Mouse (Mus musculus): Measurements from ENCODE around the gene Cd72. TPM values are rescaled to one million over a fixed set of nuclear protein-coding genes. Genes with fewer than 3 reads are reported as not detected.
A peak's percentile ranks its signal among the peaks of the same experiment; 100 is the strongest.

The Cd72 gene
- total RNA-seq, 2 experiments from 2014 or later = 7.7 to 9.1 TPM

GRCm38 (mm10) chr4:43407071-43407920 is 47.1 kb downstream of the Cd72 start:
- no peak for ATAC-seq (replicated peaks; ENCODE audit: poor library complexity, severe bottlenecking)

- peak; percentile 72 for ATAC-seq (replicated peaks; ENCODE audit: poor library complexity, severe bottlenecking)
These were observed 48.1 kb downstream of the Cd72 start for GRCm38 (mm10) chr4:43406162-43406971.

- no peak for ATAC-seq (replicated peaks; ENCODE audit: poor library complexity, severe bottlenecking)
These were observed 49.7 kb downstream of the Cd72 start for GRCm38 (mm10) chr4:43404697-43405096.

- ATAC-seq (replicated peaks; ENCODE audit: poor library complexity, severe bottlenecking) = no peak
These were observed 52.2 kb downstream of the Cd72 start for GRCm38 (mm10) chr4:43402212-43402611.

- no peak for ATAC-seq (replicated peaks; ENCODE audit: poor library complexity, severe bottlenecking)
These were observed 52.9 kb downstream of the Cd72 start for GRCm38 (mm10) chr4:43401486-43401885.

- no peak for ATAC-seq (replicated peaks; ENCODE audit: poor library complexity, severe bottlenecking)
These were observed 53.5 kb downstream of the Cd72 start for GRCm38 (mm10) chr4:43400976-43401375.

- no peak for ATAC-seq (replicated peaks; ENCODE audit: poor library complexity, severe bottlenecking)
These were observed 54.9 kb downstream of the Cd72 start for GRCm38 (mm10) chr4:43399391-43400131.

GRCm38 (mm10) chr4:43398829-43399331 is 55.5 kb downstream of the Cd72 start:
- no peak for ATAC-seq (replicated peaks; ENCODE audit: poor library complexity, severe bottlenecking)

- ATAC-seq (replicated peaks; ENCODE audit: poor library complexity, severe bottlenecking) = no peak
These were observed 56.4 kb downstream of the Cd72 start for GRCm38 (mm10) chr4:43398014-43398413.

Other genes with a start within 250 kb of the Cd72 start
- 0.21 TPM in 1 of 2 replicates, not detected in the other for gene Atp8b5, start 187.5 kb downstream of the Cd72 start, total RNA-seq (2014; fragmentation: Nextera tagmentation)
- gene Atp8b5, start 187.5 kb downstream of the Cd72 start, total RNA-seq (2017) = 0.05 TPM in 1 of 2 replicates, not detected in the other
- 1.3 and 2.9 TPM in 2 replicates for gene Rusc2, start 72.6 kb downstream of the Cd72 start, total RNA-seq (2014; fragmentation: Nextera tagmentation)
- 1.7 and 1.9 TPM in 2 replicates for gene Rusc2, start 72.6 kb downstream of the Cd72 start, total RNA-seq (2017)
- gene Fam166b, start 25.5 kb downstream of the Cd72 start, total RNA-seq (2014; fragmentation: Nextera tagmentation) = not detected in 2 replicates
- not detected in 2 replicates for gene Fam166b, start 25.5 kb downstream of the Cd72 start, total RNA-seq (2017)
- 6.9 and 24.2 TPM in 2 replicates for gene Tesk1, start 12.7 kb downstream of the Cd72 start, total RNA-seq (2014; fragmentation: Nextera tagmentation)
- 5.9 and 7.4 TPM in 2 replicates for gene Tesk1, start 12.7 kb downstream of the Cd72 start, total RNA-seq (2017)
- gene Sit1, start 29.1 kb upstream of the Cd72 start, total RNA-seq (2014; fragmentation: Nextera tagmentation) = not detected in 2 replicates
- gene Sit1, start 29.1 kb upstream of the Cd72 start, total RNA-seq (2017) = not detected in 2 replicates
- 28.2 and 44.7 TPM in 2 replicates for gene Ccdc107, start 38.3 kb upstream of the Cd72 start, total RNA-seq (2014; fragmentation: Nextera tagmentation)
- 48.0 and 56.1 TPM in 2 replicates for gene Ccdc107, start 38.3 kb upstream of the Cd72 start, total RNA-seq (2017)
- 52.0 and 55.5 TPM in 2 replicates for gene Arhgef39, start 45.1 kb upstream of the Cd72 start, total RNA-seq (2014; fragmentation: Nextera tagmentation)
- 63.7 and 81.2 TPM in 2 replicates for gene Arhgef39, start 45.1 kb upstream of the Cd72 start, total RNA-seq (2017)
- 11.6 and 16.9 TPM in 2 replicates for gene Car9, start 52.3 kb upstream of the Cd72 start, total RNA-seq (2014; fragmentation: Nextera tagmentation)
- gene Car9, start 52.3 kb upstream of the Cd72 start, total RNA-seq (2017) = 4.1 and 7.6 TPM in 2 replicates
- gene Tpm2, start 69.1 kb upstream of the Cd72 start, total RNA-seq (2014; fragmentation: Nextera tagmentation) = 1.6 and 3.8 TPM in 2 replicates
- 2.5 and 5.2 TPM in 2 replicates for gene Tpm2, start 69.1 kb upstream of the Cd72 start, total RNA-seq (2017)
- gene Creb3, start 107.7 kb upstream of the Cd72 start, total RNA-seq (2014; fragmentation: Nextera tagmentation) = 10.5 and 13.4 TPM in 2 replicates
- 24.9 and 25.7 TPM in 2 replicates for gene Creb3, start 107.7 kb upstream of the Cd72 start, total RNA-seq (2017)
- 167 and 198 TPM in 2 replicates for gene Tln1, start 108.1 kb upstream of the Cd72 start, total RNA-seq (2014; fragmentation: Nextera tagmentation)
- gene Tln1, start 108.1 kb upstream of the Cd72 start, total RNA-seq (2017) = 251 and 299 TPM in 2 replicates
- gene Rgp1, start 124.1 kb upstream of the Cd72 start, total RNA-seq (2014; fragmentation: Nextera tagmentation) = 28.1 and 30.8 TPM in 2 replicates
- gene Rgp1, start 124.1 kb upstream of the Cd72 start, total RNA-seq (2017) = 9.9 and 10.9 TPM in 2 replicates
- gene Gba2, start 124.2 kb upstream of the Cd72 start, total RNA-seq (2014; fragmentation: Nextera tagmentation) = 10.6 and 19.0 TPM in 2 replicates
- 7.8 and 8.4 TPM in 2 replicates for gene Gba2, start 124.2 kb upstream of the Cd72 start, total RNA-seq (2017)
- not detected in 2 replicates for gene Msmp, start 129.9 kb upstream of the Cd72 start, total RNA-seq (2014; fragmentation: Nextera tagmentation)
- gene Msmp, start 129.9 kb upstream of the Cd72 start, total RNA-seq (2017) = not detected in 2 replicates
- 0.64 TPM in 1 of 2 replicates, not detected in the other for gene Npr2, start 177.3 kb upstream of the Cd72 start, total RNA-seq (2014; fragmentation: Nextera tagmentation)
- 0.31 and 0.56 TPM in 2 replicates for gene Npr2, start 177.3 kb upstream of the Cd72 start, total RNA-seq (2017)
- gene Spag8, start 199.0 kb upstream of the Cd72 start, total RNA-seq (2014; fragmentation: Nextera tagmentation) = 1.3 TPM in 1 of 2 replicates, not detected in the other
- not detected in 2 replicates for gene Spag8, start 199.0 kb upstream of the Cd72 start, total RNA-seq (2017)
- 58.6 and 78.3 TPM in 2 replicates for gene Hint2, start 201.8 kb upstream of the Cd72 start, total RNA-seq (2014; fragmentation: Nextera tagmentation)
- gene Hint2, start 201.8 kb upstream of the Cd72 start, total RNA-seq (2017) = 55.1 and 63.3 TPM in 2 replicates
- gene Tmem8b, start 214.3 kb upstream of the Cd72 start, total RNA-seq (2014; fragmentation: Nextera tagmentation) = 1.9 and 4.9 TPM in 2 replicates
- gene Tmem8b, start 214.3 kb upstream of the Cd72 start, total RNA-seq (2017) = 0.46 and 0.52 TPM in 2 replicates
- not detected in 2 replicates for gene Fam221b, start 214.5 kb upstream of the Cd72 start, total RNA-seq (2014; fragmentation: Nextera tagmentation)
- gene Fam221b, start 214.5 kb upstream of the Cd72 start, total RNA-seq (2017) = 0.34 and 0.36 TPM in 2 replicates
- not detected in 2 replicates for gene Olfr70, start 246.2 kb upstream of the Cd72 start, total RNA-seq (2014; fragmentation: Nextera tagmentation)
- gene Olfr70, start 246.2 kb upstream of the Cd72 start, total RNA-seq (2017) = not detected in 2 replicates